Mouse (Mus musculus): ENCODE results near the gene Slc9a9. TPM values are rescaled to one million over a fixed set of nuclear protein-coding genes. Genes with fewer than 3 reads are reported as not detected.

The Slc9a9 gene
- polyA plus RNA-seq, 1 experiment from 2014 or later: 5.3 TPM

DNA sequence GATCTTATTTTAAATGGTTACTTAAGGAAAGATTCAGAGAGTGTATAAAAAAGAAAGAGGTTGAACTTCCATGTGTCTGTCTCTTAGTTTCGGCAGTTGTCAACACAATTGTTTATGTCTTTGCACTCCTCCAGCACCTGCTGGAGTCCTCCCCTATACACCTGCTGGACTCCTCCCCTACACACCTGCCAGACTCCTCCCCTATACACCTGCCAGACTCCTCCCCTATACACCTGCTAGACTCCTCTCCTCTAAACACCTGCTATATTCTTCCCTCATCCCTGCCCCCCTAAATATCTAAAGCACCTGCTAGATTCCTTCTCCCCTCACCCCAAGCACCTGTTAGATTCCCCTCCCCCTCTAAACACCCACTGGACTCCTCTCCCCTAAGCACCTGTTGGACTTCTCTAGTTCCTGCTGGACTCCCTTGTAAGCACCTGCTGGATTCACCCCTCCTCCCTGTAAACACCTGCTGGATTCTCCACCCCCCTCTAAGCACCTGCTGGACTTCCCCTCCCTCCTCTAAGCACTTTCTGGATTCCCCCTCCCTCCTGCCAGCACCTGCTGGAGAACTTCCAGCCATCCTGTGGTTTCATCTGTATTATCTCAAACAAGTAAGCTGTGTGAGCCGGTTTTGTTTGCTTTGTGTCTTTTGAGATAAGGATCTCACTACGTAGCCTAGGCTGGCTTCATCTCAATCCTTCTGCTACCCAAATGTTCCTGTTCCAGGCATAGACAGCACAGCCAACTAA, 10.1 kb upstream of the Slc9a9 start:
- no peaks in the 10 kb centered on the region for H3K27me3 ChIP-seq
- 72% methylated on average over 3 of the region's 3 CpGs for WGBS
- no peak overlapping the region for H3K4me2 ChIP-seq (replicated peaks)

DNA sequence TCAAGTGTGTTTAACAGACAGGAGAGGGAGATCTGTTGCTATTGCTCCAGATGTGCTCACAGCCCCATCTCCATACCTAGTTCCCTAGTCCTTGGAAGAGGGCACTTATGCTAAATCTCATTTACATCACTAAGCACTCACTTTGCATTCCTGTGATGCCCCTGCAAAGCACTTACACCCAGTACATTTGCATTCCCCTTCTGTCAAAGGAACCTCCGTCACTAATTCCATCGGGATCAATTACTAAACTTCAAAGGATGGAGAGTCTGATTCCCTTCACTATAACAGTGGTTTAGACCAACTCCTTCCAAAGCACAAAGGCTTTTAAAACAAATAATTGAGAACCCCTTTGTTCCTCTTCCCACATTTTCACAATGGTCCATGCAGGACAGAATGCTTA, 7.9 kb upstream of the Slc9a9 start:
- WGBS: 9% methylated on average over 2 of the region's 2 CpGs
- H3K27me3 ChIP-seq: no peaks in the 10 kb centered on the region
- H3K4me3 ChIP-seq: no peak overlapping the region
- peak; percentile 68 for ATAC-seq (ENCODE audit: low FRiP score, low read depth)
- H3K4me2 ChIP-seq (replicated peaks): no peak overlapping the region
- H3K36me3 ChIP-seq: no peaks in the 10 kb centered on the region
- H3K27ac ChIP-seq (replicated peaks): 0 out of 2 replicates have a peak overlapping the region, but pooled peaks have one; percentile 25
- peaks cover 9% of the 10 kb centered on the region; the same call in 1 of the 2 replicates for H3K4me1 ChIP-seq
- H3K9me3 ChIP-seq: no peaks in the 10 kb centered on the region
- no peak overlapping the region for H3K9ac ChIP-seq (replicated peaks)

More for the DNA sequence above, 10.1 kb upstream of the Slc9a9 start:
- no peaks in the 10 kb centered on the region for H3K36me3 ChIP-seq
- H3K27ac ChIP-seq (replicated peaks): no peak overlapping the region
- H3K4me1 ChIP-seq: peaks cover 9% of the 10 kb centered on the region; the same call in 1 of the 2 replicates
- ATAC-seq (ENCODE audit: low FRiP score, low read depth): no peak
- H3K4me3 ChIP-seq: no peak overlapping the region
- no peaks in the 10 kb centered on the region for H3K9me3 ChIP-seq
- H3K9ac ChIP-seq (replicated peaks): no peak overlapping the region

DNA sequence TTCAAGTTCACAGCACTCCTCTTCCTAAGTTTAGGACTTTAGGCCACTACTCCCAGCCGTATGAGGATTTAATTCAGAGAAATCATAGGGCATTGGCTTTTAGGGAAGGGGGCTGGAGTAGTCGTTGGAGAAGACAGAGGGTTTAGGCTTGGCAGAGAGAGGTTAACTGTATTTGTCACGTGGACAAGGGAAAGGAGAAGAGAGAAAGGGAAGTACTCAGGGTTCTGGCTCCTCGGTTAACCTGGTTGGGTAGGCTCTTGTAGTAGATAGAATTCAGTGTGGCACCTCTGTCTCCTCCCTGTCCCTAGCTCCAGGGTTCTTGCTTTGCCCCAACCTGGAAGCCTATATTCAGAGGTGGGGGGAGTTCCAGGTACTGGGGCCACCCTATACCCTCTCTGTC, 4.5 kb upstream of the Slc9a9 start:
- 83% methylated on average over 4 of the region's 4 CpGs for WGBS
- no peaks in the 10 kb centered on the region for H3K36me3 ChIP-seq
- no peak for ATAC-seq (ENCODE audit: low FRiP score, low read depth)

DNA sequence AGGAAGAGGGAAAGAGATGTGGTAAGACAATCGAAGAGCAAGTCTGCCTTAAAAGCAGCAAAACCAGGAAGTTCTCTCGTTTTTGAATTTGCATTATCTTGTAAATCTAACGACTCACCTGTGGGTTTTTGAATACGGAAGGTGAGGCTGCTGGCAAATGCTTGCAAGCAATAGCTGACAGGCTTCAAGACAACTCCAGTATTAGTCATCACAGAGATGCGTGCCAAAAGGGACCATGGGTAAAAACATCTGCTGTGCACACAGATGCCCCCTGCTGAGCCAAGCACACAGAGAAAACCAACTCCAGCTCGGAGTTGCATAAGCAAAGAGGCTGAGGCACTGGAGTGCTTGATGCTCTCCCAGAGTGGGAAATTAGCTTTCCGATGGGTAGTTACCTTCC, 1.1 kb upstream of the Slc9a9 start:
- Histone ChIP-seq H3K9ac (replicated peaks) (no peak overlapping the region), H3K9me3 (no peaks in the 10 kb centered on the region), H3K4me3 (no peak overlapping the region), H3K27me3 (no peaks in the 10 kb centered on the region), H3K4me1 (peaks cover 4% of the 10 kb centered on the region; the same call in 1 of the 2 replicates), H3K4me2 (replicated peaks) (no peak overlapping the region), H3K27ac (replicated peaks) (no peak overlapping the region), H3K36me3 (no peaks in the 10 kb centered on the region)
- 50% methylated on average over 7 of the region's 7 CpGs for WGBS
- no peak for ATAC-seq (ENCODE audit: low FRiP score, low read depth)

More for the DNA sequence above, 4.5 kb upstream of the Slc9a9 start:
- no peak overlapping the region for H3K4me3 ChIP-seq
- peaks cover 12% of the 10 kb centered on the region; the same call in 1 of the 2 replicates for H3K4me1 ChIP-seq
- no peak overlapping the region for H3K4me2 ChIP-seq (replicated peaks)
- H3K9ac ChIP-seq (replicated peaks): no peak overlapping the region
- H3K27ac ChIP-seq (replicated peaks): no peak overlapping the region
- no peaks in the 10 kb centered on the region for H3K9me3 ChIP-seq
- no peaks in the 10 kb centered on the region for H3K27me3 ChIP-seq

GRCm38 (mm10) chr9:94670704-94671103, 995 bp downstream of the Slc9a9 start:
- no peak overlapping the region for H3K9ac ChIP-seq (replicated peaks)
- H3K27ac ChIP-seq (replicated peaks): 0 out of 2 replicates have a peak overlapping the region, but pooled peaks have one; percentile 39
- H3K4me2 ChIP-seq (replicated peaks): peak overlapping the region; percentile 77

DNA sequence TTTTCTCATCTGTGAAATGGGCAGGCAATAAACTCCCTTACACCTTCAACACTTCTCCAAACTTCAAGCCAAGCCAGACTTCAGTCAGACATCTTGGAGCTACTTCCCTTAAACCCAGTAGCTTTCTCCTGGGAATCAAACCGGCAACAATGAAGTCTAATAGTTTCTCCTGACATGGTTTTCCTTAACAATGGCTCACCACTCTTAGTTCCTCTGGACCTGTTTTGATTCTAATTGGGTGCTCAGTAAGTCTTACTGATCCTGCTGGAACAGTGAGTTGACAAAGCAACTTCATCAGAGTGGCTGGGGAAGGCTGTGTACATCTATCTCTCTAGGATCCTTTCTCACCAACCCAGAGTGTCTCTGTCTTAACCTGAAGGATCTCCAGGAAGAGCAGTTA, 5.0 kb downstream of the Slc9a9 start:
- Histone ChIP-seq H3K27ac (replicated peaks) (no peak overlapping the region), H3K4me1 (no peaks in the 10 kb centered on the region), H3K36me3 (no peaks in the 10 kb centered on the region), H3K27me3 (no peaks in the 10 kb centered on the region), H3K9me3 (no peaks in the 10 kb centered on the region), H3K4me3 (no peak overlapping the region), H3K9ac (replicated peaks) (no peak overlapping the region), H3K4me2 (replicated peaks) (no peak overlapping the region)
- WGBS: 76% methylated on average over 1 of the region's 1 CpGs
- no peak for ATAC-seq (ENCODE audit: low FRiP score, low read depth)

More at GRCm38 (mm10) chr9:94670704-94671103, 995 bp downstream of the Slc9a9 start:
- Histone ChIP-seq H3K4me1 (peaks cover 4% of the 10 kb centered on the region; the same call in 1 of the 2 replicates), H3K27me3 (no peaks in the 10 kb centered on the region), H3K4me3 (peak overlapping the region; percentile 44), H3K9me3 (no peaks in the 10 kb centered on the region), H3K36me3 (no peaks in the 10 kb centered on the region)
- ATAC-seq (ENCODE audit: low FRiP score, low read depth): no peak

- H3K36me3 ChIP-seq: no peaks in the 10 kb centered on the region
- H3K4me3 ChIP-seq: no peak overlapping the region
- ATAC-seq (ENCODE audit: low FRiP score, low read depth): no peak
- no peak overlapping the region for H3K27ac ChIP-seq (replicated peaks)
- WGBS: 80% methylated on average over 3 of the region's 3 CpGs
- H3K4me2 ChIP-seq (replicated peaks): no peak overlapping the region
- no peaks in the 10 kb centered on the region for H3K27me3 ChIP-seq
- H3K9ac ChIP-seq (replicated peaks): no peak overlapping the region
- no peaks in the 10 kb centered on the region for H3K4me1 ChIP-seq
- H3K9me3 ChIP-seq: no peaks in the 10 kb centered on the region
Observed at GRCm38 (mm10) chr9:94678021-94678655, 8.4 kb downstream of the Slc9a9 start.

GRCm38 (mm10) chr9:94680468-94681094, 10.9 kb downstream of the Slc9a9 start:
- no peak for ATAC-seq (ENCODE audit: low FRiP score, low read depth)
- Histone ChIP-seq H3K4me2 (replicated peaks) (no peak overlapping the region), H3K27me3 (no peaks in the 10 kb centered on the region), H3K27ac (replicated peaks) (no peak overlapping the region), H3K9ac (replicated peaks) (no peak overlapping the region), H3K4me1 (no peaks in the 10 kb centered on the region), H3K36me3 (no peaks in the 10 kb centered on the region), H3K4me3 (no peak overlapping the region), H3K9me3 (no peaks in the 10 kb centered on the region)
- 89% methylated on average over 18 of the region's 18 CpGs for WGBS

DNA sequence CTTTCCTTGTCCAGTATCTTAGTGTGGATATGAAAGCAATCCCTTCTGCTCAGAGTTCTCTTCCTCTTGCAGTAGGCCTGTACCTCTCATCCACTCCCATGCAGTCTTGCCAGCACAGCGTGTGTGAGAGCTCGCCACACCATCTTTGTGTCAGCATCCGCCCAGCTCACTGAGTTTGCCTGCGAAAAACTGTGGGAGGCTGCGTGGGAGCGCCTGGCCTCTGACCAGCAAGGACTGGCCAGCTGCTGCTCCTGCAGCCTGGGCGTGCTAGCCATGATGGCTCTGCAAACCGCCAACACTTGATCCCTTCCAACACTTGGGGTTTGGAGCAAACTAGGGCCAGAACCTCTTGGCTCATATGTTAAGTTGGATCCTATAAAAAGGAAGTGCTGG, 11.4 kb downstream of the Slc9a9 start:
- H3K4me2 ChIP-seq (replicated peaks): no peak overlapping the region
- no peaks in the 10 kb centered on the region for H3K36me3 ChIP-seq
- no peak for ATAC-seq (ENCODE audit: low FRiP score, low read depth)
- no peaks in the 10 kb centered on the region for H3K4me1 ChIP-seq
- no peak overlapping the region for H3K27ac ChIP-seq (replicated peaks)
- WGBS: 90% methylated on average over 8 of the region's 8 CpGs
- no peaks in the 10 kb centered on the region for H3K27me3 ChIP-seq
- H3K4me3 ChIP-seq: no peak overlapping the region
- no peak overlapping the region for H3K9ac ChIP-seq (replicated peaks)
- H3K9me3 ChIP-seq: no peaks in the 10 kb centered on the region

DNA sequence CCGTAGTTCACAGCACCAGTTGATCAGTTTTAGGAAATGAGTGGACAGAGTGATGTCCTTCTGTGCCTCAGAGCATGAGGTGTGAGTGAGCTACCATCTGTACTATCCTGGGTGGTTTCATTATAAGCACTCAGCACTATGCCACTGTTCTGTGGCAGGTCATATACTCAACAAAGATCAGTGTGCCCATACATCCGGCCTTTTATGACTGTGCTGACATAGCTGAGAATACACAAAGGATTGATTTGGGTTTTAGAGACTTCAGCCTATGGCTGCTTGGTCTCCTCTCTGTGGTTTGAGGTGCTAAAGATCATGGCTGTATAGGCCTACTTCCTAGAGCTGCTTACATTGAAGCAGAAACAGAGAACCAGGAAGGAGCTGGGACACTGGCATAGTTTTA, 12.6 kb downstream of the Slc9a9 start:
- ATAC-seq (ENCODE audit: low FRiP score, low read depth): no peak
- 85% methylated on average over 2 of the region's 2 CpGs for WGBS
- Histone ChIP-seq H3K36me3 (no peaks in the 10 kb centered on the region), H3K4me3 (no peak overlapping the region), H3K27ac (replicated peaks) (no peak overlapping the region), H3K27me3 (no peaks in the 10 kb centered on the region), H3K9ac (replicated peaks) (no peak overlapping the region), H3K4me1 (no peaks in the 10 kb centered on the region), H3K4me2 (replicated peaks) (no peak overlapping the region), H3K9me3 (no peaks in the 10 kb centered on the region)

DNA sequence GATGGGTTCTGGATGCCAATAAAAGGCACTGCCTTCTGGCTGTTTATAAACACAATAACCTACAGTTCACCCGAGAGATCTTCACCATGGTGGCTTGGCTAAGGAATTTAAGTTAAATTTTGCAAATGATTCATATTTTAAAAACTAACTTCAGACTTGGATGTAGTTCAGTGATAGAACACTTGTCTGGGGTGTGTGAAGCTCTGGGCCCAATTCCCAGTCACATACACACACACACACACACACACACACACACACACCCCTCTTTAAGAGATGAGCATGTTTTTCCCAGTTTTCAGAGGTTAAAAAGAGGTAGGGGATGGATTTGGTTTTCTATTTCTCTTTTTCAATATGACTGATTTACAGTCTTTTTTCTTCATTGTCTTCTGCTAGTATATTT, 15.9 kb downstream of the Slc9a9 start:
- 89% methylated on average over 1 of the region's 1 CpGs for WGBS
- no peaks in the 10 kb centered on the region for H3K4me1 ChIP-seq
- no peaks in the 10 kb centered on the region for H3K36me3 ChIP-seq
- H3K9ac ChIP-seq (replicated peaks): no peak overlapping the region
- ATAC-seq (ENCODE audit: low FRiP score, low read depth): no peak
- H3K9me3 ChIP-seq: no peaks in the 10 kb centered on the region
- no peak overlapping the region for H3K4me3 ChIP-seq
- H3K4me2 ChIP-seq (replicated peaks): no peak overlapping the region
- H3K27ac ChIP-seq (replicated peaks): no peak overlapping the region
- no peaks in the 10 kb centered on the region for H3K27me3 ChIP-seq

GRCm38 (mm10) chr9:94686380-94686779, 16.7 kb downstream of the Slc9a9 start:
- no peak overlapping the region for H3K9ac ChIP-seq (replicated peaks)
- no peak for ATAC-seq (ENCODE audit: low FRiP score, low read depth)
- no peaks in the 10 kb centered on the region for H3K9me3 ChIP-seq
- WGBS: 88% methylated on average over 2 of the region's 2 CpGs
- H3K27ac ChIP-seq (replicated peaks): no peak overlapping the region
- no peaks in the 10 kb centered on the region for H3K27me3 ChIP-seq
- no peak overlapping the region for H3K4me3 ChIP-seq
- H3K4me2 ChIP-seq (replicated peaks): no peak overlapping the region
- H3K4me1 ChIP-seq: no peaks in the 10 kb centered on the region
- no peaks in the 10 kb centered on the region for H3K36me3 ChIP-seq

Data from midbrain, embryonic 12.5 days (tissue).